Mouse (Mus musculus): ENCODE results near the gene Rasa2. TPM values are rescaled to one million over a fixed set of nuclear protein-coding genes. Genes with fewer than 3 reads are reported as not detected.
"Not testable (repeated sequence)": the region's sequence is repeated elsewhere in the genome, so short reads cannot be mapped to it uniquely, and the experiment has no call there.

Gene Rasa2
- 10 to 100 TPM; 40.5 to 43.9 TPM for total RNA-seq (2021)
- long read RNA-seq, experiment 1, full-length matches to known transcripts, result 12 of 27 reads
- long read RNA-seq, experiment 1, partial matches to known transcripts, result 3 of 27 reads
- long read RNA-seq, experiment 1, other reads (novel, unspliced or antisense), result 12 of 27 reads
- long read RNA-seq, experiment 2, full-length matches to known transcripts, result 18 of 33 reads
- long read RNA-seq, experiment 2, partial matches to known transcripts, result 4 of 33 reads
- long read RNA-seq, experiment 2, other reads (novel, unspliced or antisense), result 11 of 33 reads

- peak; percentile 90 to 91 for DNase-seq (ENCODE audit: extremely low spot score in 1 of 2, low spot score in 2 of 2)
- TF ChIP-seq CTCF (IDR thresholded peaks at IDR 0.05), result no peak
- H3K4me3 ChIP-seq, result peak within 1 kb of the TSS; percentile 55
- peak within 1 kb of the TSS; percentile 94 for H3K27ac ChIP-seq
- intact Hi-C loops (cut with DNase I), result loop anchor here (2.0 kb wide), 2 partner anchors 19 to 37 kb away; no protein-coding TSS in a partner anchor
Measured at GRCm38 (mm10) chr9:96631389-96632072, at the start of gene Rasa2. Rasa2 (minus strand) TSS chr9:96631617.

GRCm38 (mm10) chr9:96678611-96679010 is 47.2 kb upstream of the Rasa2 start:
- no peak overlapping the region for H3K27ac ChIP-seq
- no peak for TF ChIP-seq CTCF (IDR thresholded peaks at IDR 0.05)
- no peak for DNase-seq (ENCODE audit: extremely low spot score in 1 of 2, low spot score in 2 of 2)
- intact Hi-C loops (cut with DNase I), result no loop called here
- H3K4me3 ChIP-seq, result no peak overlapping the region

GRCm38 (mm10) chr9:96677711-96678110 is 46.3 kb upstream of the Rasa2 start:
- H3K27ac ChIP-seq; H3K4me3 ChIP-seq; DNase-seq (ENCODE audit: extremely low spot score in 1 of 2, low spot score in 2 of 2); intact Hi-C loops (cut with DNase I): not testable (repeated sequence)

GRCm38 (mm10) chr9:96676671-96677070 is 45.3 kb upstream of the Rasa2 start:
- Histone ChIP-seq H3K4me3 (no peak overlapping the region), H3K27ac (no peak overlapping the region)
- DNase-seq (ENCODE audit: extremely low spot score in 1 of 2, low spot score in 2 of 2), result no peak
- intact Hi-C loops (cut with DNase I), result no loop called here
- TF ChIP-seq CTCF (IDR thresholded peaks at IDR 0.05), result no peak

- DNase-seq (ENCODE audit: extremely low spot score in 1 of 2, low spot score in 2 of 2), result no peak
- TF ChIP-seq CTCF (IDR thresholded peaks at IDR 0.05), result no peak
- intact Hi-C loops (cut with DNase I), result no loop called here
Measured at GRCm38 (mm10) chr9:96675763-96676640, 44.6 kb upstream of the Rasa2 start.

GRCm38 (mm10) chr9:96675071-96675762 is 43.8 kb upstream of the Rasa2 start:
- peak; percentile 67 for TF ChIP-seq CTCF (IDR thresholded peaks at IDR 0.05)
- intact Hi-C loops (cut with DNase I), result no loop called here
- DNase-seq (ENCODE audit: extremely low spot score in 1 of 2, low spot score in 2 of 2), result no peak
- Histone ChIP-seq H3K27ac (no peak overlapping the region), H3K4me3 (no peak overlapping the region)

More at GRCm38 (mm10) chr9:96675763-96676640, 44.6 kb upstream of the Rasa2 start:
- Histone ChIP-seq H3K27ac (no peak overlapping the region), H3K4me3 (no peak overlapping the region)

GRCm38 (mm10) chr9:96674301-96674700 is 42.9 kb upstream of the Rasa2 start:
- Histone ChIP-seq H3K27ac (no peak overlapping the region), H3K4me3 (no peak overlapping the region)
- DNase-seq (ENCODE audit: extremely low spot score in 1 of 2, low spot score in 2 of 2), result no peak
- intact Hi-C loops (cut with DNase I), result loop anchor here (5.0 kb wide), 2 partner anchors 123 to 198 kb away; no protein-coding TSS in a partner anchor
- TF ChIP-seq CTCF (IDR thresholded peaks at IDR 0.05), result no peak

GRCm38 (mm10) chr9:96672466-96672865 is 41.0 kb upstream of the Rasa2 start:
- Histone ChIP-seq H3K4me3 (no peak overlapping the region), H3K27ac (no peak overlapping the region)
- no peak for DNase-seq (ENCODE audit: extremely low spot score in 1 of 2, low spot score in 2 of 2)
- no peak for TF ChIP-seq CTCF (IDR thresholded peaks at IDR 0.05)
- intact Hi-C loops (cut with DNase I), result loop anchor here (5.0 kb wide), 2 partner anchors 125 to 200 kb away; no protein-coding TSS in a partner anchor

GRCm38 (mm10) chr9:96671249-96671648 is 39.8 kb upstream of the Rasa2 start:
- no peak for DNase-seq (ENCODE audit: extremely low spot score in 1 of 2, low spot score in 2 of 2)
- intact Hi-C loops (cut with DNase I), result loop anchor here (5.0 kb wide), 2 partner anchors 126 to 201 kb away; no protein-coding TSS in a partner anchor
- Histone ChIP-seq H3K27ac (no peak overlapping the region), H3K4me3 (no peak overlapping the region)
- no peak for TF ChIP-seq CTCF (IDR thresholded peaks at IDR 0.05)

GRCm38 (mm10) chr9:96669877-96670276 is 38.5 kb upstream of the Rasa2 start:
- Histone ChIP-seq H3K27ac (peak overlapping the region; percentile 84), H3K4me3 (peak overlapping the region; percentile 33)
- intact Hi-C loops (cut with DNase I), result loop anchor here (1.0 to 5.0 kb wide), 5 partner anchors 39 to 202 kb away; partner anchors contain the start of gene Rasa2
- TF ChIP-seq CTCF (IDR thresholded peaks at IDR 0.05), result peak; percentile 83
- peak; percentile 94 to 95 for DNase-seq (ENCODE audit: extremely low spot score in 1 of 2, low spot score in 2 of 2)

- TF ChIP-seq CTCF (IDR thresholded peaks at IDR 0.05), result peak; percentile 80
- H3K4me3 ChIP-seq, result no peak overlapping the region
- DNase-seq (ENCODE audit: extremely low spot score in 1 of 2, low spot score in 2 of 2), result peak; percentile 78
- H3K27ac ChIP-seq, result no peak overlapping the region; the same call in 1 of the 2 replicates
- intact Hi-C loops (cut with DNase I), result loop anchor here (1.0 to 2.0 kb wide), 3 partner anchors 38 to 150 kb away; partner anchors contain the start of gene Rasa2
Measured at GRCm38 (mm10) chr9:96668628-96669027, 37.2 kb upstream of the Rasa2 start.

Measured in left cerebral cortex, adult 2 months (tissue).